Mouse (Mus musculus) brain, embryonic 14.5 days (tissue): Measurements from ENCODE around the gene Btn2a2. TPM values are rescaled to one million over a fixed set of nuclear protein-coding genes. Genes with fewer than 3 reads are reported as not detected.

Source experiments
- DNase-seq: peaks from one replicate; pipeline ENCODE4 v3.0.0-alpha.2; 2011; ENCODE audit warnings: low read depth
- CTCF ChIP-seq: fragments of 200-500 bp; IDR thresholded peaks from 2 replicates; pipeline ENCODE4 v1.5.1; 2012; ENCODE audit warnings: inconsistent platforms, mild to moderate bottlenecking, moderate library complexity, borderline replicate concordance; ENCODE audit not compliant: insufficient read depth, insufficient read length; ENCODE audit errors: extremely low read depth
- POLR2A ChIP-seq: fragments of 200-500 bp; IDR thresholded peaks from 2 replicates; pipeline ENCODE4 v1.6.1; 2012; ENCODE audit warnings: mild to moderate bottlenecking, inconsistent platforms, borderline replicate concordance; ENCODE audit not compliant: poor library complexity, insufficient read depth, insufficient read length, severe bottlenecking; ENCODE audit errors: extremely low read depth
- polyA plus RNA-seq: library from polyadenylated mRNA; depleted of rRNA; stranded (reverse); fragments of >200 nt; gene quantifications from 2 replicates; pipeline ENCODE4 v1.2.3, GENCODE M21; 2012

The Btn2a2 gene
- polyA plus RNA-seq, 1 experiment, result 0.11 TPM

DNA sequence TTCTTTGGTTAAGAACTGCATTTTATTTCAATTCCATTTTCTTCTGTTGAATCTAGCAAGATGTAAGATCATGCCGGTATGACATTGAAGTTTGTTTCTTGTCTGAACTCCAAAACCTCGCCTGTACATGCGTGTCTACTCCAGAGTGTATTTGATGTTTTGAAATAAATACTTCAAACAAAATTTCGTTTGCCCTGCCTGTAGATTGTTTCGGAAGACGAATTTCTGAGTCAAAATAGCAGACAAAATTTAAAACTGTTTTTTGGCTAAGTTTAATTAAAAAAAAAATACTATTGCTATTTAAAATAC is 29.6 kb upstream of the Btn2a2 start:
- DNase-seq, result no peak
- TF ChIP-seq POLR2A (no peak), CTCF (no peak)

GRCm38 (mm10) chr13:23517603-23518294 is 29.1 kb upstream of the Btn2a2 start:
- TF ChIP-seq CTCF, result no peak
- DNase-seq, result peak; percentile 92

DNA sequence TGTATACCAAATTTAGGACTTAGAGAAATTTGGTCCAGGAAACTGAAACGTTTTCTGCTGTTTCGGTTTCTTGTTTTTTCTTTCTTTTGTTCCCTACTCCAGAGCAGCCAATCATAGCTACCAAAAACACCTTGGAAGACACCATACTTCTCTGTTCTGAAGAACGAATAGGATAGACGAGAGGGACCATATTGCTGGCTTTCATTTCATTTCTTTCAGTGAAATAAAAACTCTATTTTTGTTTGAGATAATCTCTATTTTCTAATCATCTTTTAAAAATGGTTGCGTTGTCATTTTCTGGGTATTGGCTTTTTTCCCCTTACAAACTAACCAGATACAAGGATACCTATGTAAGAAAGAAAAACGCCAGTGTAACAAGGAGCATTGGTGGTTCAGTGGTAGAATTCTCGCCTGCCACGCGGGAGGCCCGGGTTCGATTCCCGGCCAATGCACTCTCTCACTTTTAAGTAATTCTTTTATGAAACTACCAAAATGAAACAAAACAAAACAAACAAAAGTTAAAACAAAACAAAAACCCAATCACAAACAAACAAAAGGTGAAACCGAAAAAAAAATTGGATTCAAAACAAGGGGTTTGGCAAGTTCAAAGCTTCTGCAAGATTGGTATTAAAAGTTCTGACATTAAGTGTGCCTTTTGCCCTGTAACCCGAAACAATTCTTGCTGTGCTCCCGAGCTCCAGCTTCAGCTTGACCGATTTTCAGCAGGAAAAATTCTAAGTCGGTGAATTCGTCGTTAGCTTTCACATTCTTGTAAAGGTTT is 28.4 kb upstream of the Btn2a2 start:
- peak; percentile 89 for DNase-seq
- TF ChIP-seq POLR2A, result no peak
- TF ChIP-seq CTCF, result no peak

- TF ChIP-seq CTCF (no peak), POLR2A (no peak)
- DNase-seq, result no peak
These were observed 27.4 kb upstream of the Btn2a2 start for GRCm38 (mm10) chr13:23515826-23516620.

DNA sequence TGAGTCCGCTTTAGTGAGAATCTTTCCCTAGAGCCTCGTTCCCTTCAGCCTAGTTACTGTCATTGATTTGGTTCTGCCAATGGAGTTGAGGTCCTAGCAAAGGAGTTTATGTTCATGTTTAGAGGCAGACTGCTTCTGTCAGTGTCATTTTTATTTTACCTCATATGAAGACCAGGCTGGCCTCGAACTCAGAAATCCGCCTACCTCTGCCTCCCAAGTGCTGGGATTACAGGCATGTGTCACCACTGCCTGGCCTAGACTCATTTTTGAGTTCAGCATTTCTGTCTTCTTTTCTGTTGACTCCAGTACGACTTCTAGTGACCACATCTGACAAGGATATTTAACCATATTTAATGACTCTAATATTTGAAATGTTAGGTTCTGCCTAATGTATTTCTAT is 26.6 kb upstream of the Btn2a2 start:
- TF ChIP-seq POLR2A, result no peak
- no peak for TF ChIP-seq CTCF
- no peak for DNase-seq

DNA sequence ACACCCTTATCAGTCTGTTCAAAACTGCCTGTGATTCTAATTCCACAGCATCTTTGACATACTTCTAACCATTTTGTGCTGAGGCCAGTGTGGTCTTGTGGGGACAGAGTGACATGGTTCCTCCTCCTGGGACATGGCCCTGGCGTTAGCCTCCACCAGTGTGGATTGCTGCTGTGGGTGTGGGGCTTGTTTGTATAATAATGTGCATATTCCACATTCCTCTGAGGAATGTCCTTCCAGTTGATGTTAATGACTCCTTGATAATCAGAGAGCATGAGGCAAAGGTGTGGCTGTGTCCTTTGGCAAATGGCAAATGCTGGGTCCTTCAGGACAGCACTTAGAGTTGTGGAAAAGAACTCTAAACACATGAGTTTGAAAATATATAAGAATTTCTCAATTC is 24.9 kb upstream of the Btn2a2 start:
- no peak for DNase-seq
- TF ChIP-seq POLR2A, result no peak
- TF ChIP-seq CTCF, result no peak

DNA sequence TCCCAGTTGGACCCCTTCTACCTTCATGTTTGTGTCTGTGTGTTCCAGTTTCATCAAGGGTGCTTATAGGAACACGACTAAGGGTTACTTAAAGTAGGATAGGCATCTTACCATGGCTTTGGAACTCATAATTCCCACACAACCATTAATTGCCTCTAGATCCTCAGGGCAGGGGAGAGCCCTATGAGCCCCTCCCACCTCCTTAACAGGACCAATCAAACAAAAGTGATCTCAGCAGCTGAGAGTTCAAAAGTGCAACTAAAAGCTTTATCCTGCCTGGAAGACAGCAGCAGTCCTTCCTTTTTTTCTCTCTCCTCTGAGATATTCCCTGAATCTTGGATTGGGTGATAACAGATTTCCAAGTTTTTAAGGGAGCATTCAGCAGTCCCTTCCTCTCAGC is 21.5 kb upstream of the Btn2a2 start:
- TF ChIP-seq POLR2A (no peak), CTCF (no peak)
- no peak for DNase-seq

GRCm38 (mm10) chr13:23506819-23507515 is 18.3 kb upstream of the Btn2a2 start:
- no peak for TF ChIP-seq CTCF
- no peak for TF ChIP-seq POLR2A

DNA sequence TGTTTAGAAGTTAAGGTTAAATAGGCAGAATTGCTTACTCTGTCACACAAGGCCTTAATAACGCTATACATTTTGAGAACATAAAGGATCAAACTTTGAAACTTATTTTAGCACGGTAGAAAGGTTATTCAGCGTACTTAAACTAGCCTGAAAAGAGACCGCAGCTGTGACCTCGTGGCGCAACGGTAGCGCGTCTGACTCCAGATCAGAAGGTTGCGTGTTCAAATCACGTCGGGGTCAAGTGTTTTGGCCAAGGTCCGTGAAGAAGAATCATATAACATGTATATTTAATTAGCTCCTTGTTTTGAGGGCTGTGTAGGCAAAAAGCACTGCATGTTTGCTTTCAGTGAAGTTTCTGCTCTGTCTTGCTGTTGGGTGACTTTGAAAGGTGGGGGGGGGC is 17.7 kb upstream of the Btn2a2 start:
- TF ChIP-seq POLR2A (no peak), CTCF (no peak)
- no peak for DNase-seq

More at GRCm38 (mm10) chr13:23506819-23507515, 18.3 kb upstream of the Btn2a2 start:
- DNase-seq, result no peak

GRCm38 (mm10) chr13:23505662-23506345 is 17.1 kb upstream of the Btn2a2 start:
- TF ChIP-seq POLR2A (no peak), CTCF (no peak)
- no peak for DNase-seq
